Mouse (Mus musculus) limb, embryonic 10.5 days (tissue): ENCODE data around the gene Adcy6. TPM values are rescaled to one million over a fixed set of nuclear protein-coding genes. Genes with fewer than 3 reads are reported as not detected.
"Not testable (repeated sequence)": the region's sequence is repeated elsewhere in the genome, so short reads cannot be mapped to it uniquely, and the experiment has no call there.

Source experiments
- DNase-seq: peaks from one replicate; pipeline ENCODE4 v3.0.0-alpha.2; 2017; ENCODE audit warnings: low spot score
- H3K27ac ChIP-seq: fragments of 300-500 bp; sonication (generic); 2 replicates; pipeline ENCODE4 v1.5.1; 2016; ENCODE audit warnings: mild to moderate bottlenecking
- H3K27me3 ChIP-seq: fragments of 300-500 bp; sonication (generic); 2 replicates; pipeline ENCODE4 v1.6.1; 2016; ENCODE audit warnings: low read depth, mild to moderate bottlenecking; ENCODE audit not compliant: poor library complexity, severe bottlenecking
- H3K36me3 ChIP-seq: fragments of 300-500 bp; sonication (generic); 2 replicates; pipeline ENCODE4 v1.6.1; 2016; ENCODE audit warnings: mild to moderate bottlenecking, moderate library complexity
- H3K4me1 ChIP-seq: fragments of 300-500 bp; sonication (generic); 2 replicates; pipeline ENCODE4 v1.6.1; 2016
- H3K4me3 ChIP-seq: fragments of 300-500 bp; sonication (generic); 2 replicates; pipeline ENCODE4 v1.5.1; 2016; ENCODE audit warnings: mild to moderate bottlenecking, moderate library complexity
- H3K9me3 ChIP-seq: fragments of 300-500 bp; sonication (generic); replicated peaks from 2 replicates; pipeline ENCODE4 v1.6.1; 2016; ENCODE audit warnings: mild to moderate bottlenecking
- WGBS: fragments of 180-500 bp; shearing (Covaris S2); methylation state at CpG from one replicate; pipeline ENCODE4 v1.1.7; 2016; 5-methylcytosine and 5-hydroxymethylcytosine counted together
- polyA plus RNA-seq: library from polyadenylated mRNA; unstranded; fragments of >200 nt; fragmentation: Nextera tagmentation; extraction: Ambion mirVana; gene quantifications from 2 replicates; pipeline ENCODE4 v1.2.1, GENCODE M21; 2016

Gene Adcy6
- polyA plus RNA-seq, 1 experiment from 2014 or later: 16.5 TPM

DNA sequence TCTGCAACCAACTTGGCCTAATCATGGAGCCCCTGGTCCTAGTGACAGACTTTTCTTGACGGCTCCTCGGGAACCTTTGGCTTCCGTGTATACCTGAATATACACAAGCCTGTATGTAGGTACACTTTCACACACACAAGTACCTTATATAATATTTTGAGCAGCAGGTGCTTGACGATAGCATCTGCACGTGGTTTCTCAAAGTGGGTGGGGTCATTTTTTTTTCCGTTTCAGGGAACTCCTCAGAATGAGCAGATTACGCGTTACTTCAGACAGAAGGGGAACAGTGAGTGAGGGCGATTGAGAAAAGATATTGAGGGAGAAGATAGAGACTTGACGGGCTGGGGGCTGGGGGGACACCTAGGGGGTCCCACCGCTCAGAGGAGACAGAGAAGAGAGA is 22.1 kb downstream of the Adcy6 start:
- DNase-seq: no peak
- H3K27me3 ChIP-seq: no peaks in the 10 kb centered on the region
- no peaks in the 10 kb centered on the region for H3K9me3 ChIP-seq
- no peak overlapping the region for H3K27ac ChIP-seq
- peaks cover 46% of the 10 kb centered on the region for H3K36me3 ChIP-seq
- peaks cover 15% of the 10 kb centered on the region for H3K4me1 ChIP-seq
- H3K4me3 ChIP-seq: no peak overlapping the region
- WGBS: 90% methylated on average over 11 of the region's 11 CpGs

GRCm38 (mm10) chr15:98586141-98586540 is 23.7 kb downstream of the Adcy6 start:
- peaks cover 15% of the 10 kb centered on the region for H3K4me1 ChIP-seq
- H3K4me3 ChIP-seq, H3K27ac ChIP-seq, H3K9me3 ChIP-seq, H3K27me3 ChIP-seq, DNase-seq: not testable (repeated sequence)
- peaks cover 30% of the 10 kb centered on the region for H3K36me3 ChIP-seq
- WGBS: 81% methylated on average over 9 of the region's 9 CpGs

GRCm38 (mm10) chr15:98585421-98585820 is 24.5 kb downstream of the Adcy6 start:
- Histone ChIP-seq H3K36me3 (peaks cover 23% of the 10 kb centered on the region), H3K9me3 (no peaks in the 10 kb centered on the region), H3K4me1 (peaks cover 15% of the 10 kb centered on the region), H3K27ac (no peak overlapping the region), H3K27me3 (no peaks in the 10 kb centered on the region), H3K4me3 (no peak overlapping the region)
- WGBS: 36% methylated on average over 7 of the region's 7 CpGs
- no peak for DNase-seq

- H3K27me3 ChIP-seq: no peaks in the 10 kb centered on the region
- no peaks in the 10 kb centered on the region for H3K9me3 ChIP-seq
- no peak overlapping the region for H3K4me3 ChIP-seq
- no peak for DNase-seq
- no peaks in the 10 kb centered on the region for H3K36me3 ChIP-seq
- 70% methylated on average over 8 of the region's 8 CpGs for WGBS
- H3K4me1 ChIP-seq: peaks cover 15% of the 10 kb centered on the region
- 0 out of 2 replicates have a peak overlapping the region, but pooled peaks have one; percentile 19 for H3K27ac ChIP-seq
These were observed 26.9 kb downstream of the Adcy6 start for GRCm38 (mm10) chr15:98582996-98583395.

- Histone ChIP-seq H3K9me3 (no peaks in the 10 kb centered on the region), H3K4me3 (no peak overlapping the region), H3K27me3 (no peaks in the 10 kb centered on the region), H3K27ac (no peak overlapping the region), H3K36me3 (no peaks in the 10 kb centered on the region), H3K4me1 (peaks cover 15% of the 10 kb centered on the region)
- DNase-seq: no peak
- 84% methylated on average over 8 of the region's 8 CpGs for WGBS
These were observed 27.5 kb downstream of the Adcy6 start for GRCm38 (mm10) chr15:98582410-98582809.

GRCm38 (mm10) chr15:98579795-98580464 is 29.9 kb downstream of the Adcy6 start:
- H3K9me3 ChIP-seq: no peaks in the 10 kb centered on the region
- peak; percentile 79 for DNase-seq
- 38% methylated on average over 5 of the region's 5 CpGs for WGBS
- H3K36me3 ChIP-seq: no peaks in the 10 kb centered on the region
- no peak overlapping the region for H3K27ac ChIP-seq
- no peaks in the 10 kb centered on the region for H3K27me3 ChIP-seq
- no peak overlapping the region for H3K4me3 ChIP-seq
- peaks cover 4% of the 10 kb centered on the region; the same call in 1 of the 2 replicates for H3K4me1 ChIP-seq

- WGBS: 83% methylated on average over 2 of the region's 2 CpGs
- Histone ChIP-seq H3K4me3 (no peak overlapping the region), H3K27ac (no peak overlapping the region), H3K27me3 (no peaks in the 10 kb centered on the region), H3K9me3 (no peaks in the 10 kb centered on the region), H3K4me1 (no peaks in the 10 kb centered on the region), H3K36me3 (no peaks in the 10 kb centered on the region)
- no peak for DNase-seq
These were observed 30.6 kb downstream of the Adcy6 start for GRCm38 (mm10) chr15:98579310-98579709.

- Histone ChIP-seq H3K27ac (no peak overlapping the region), H3K4me1 (peaks cover 9% of the 10 kb centered on the region), H3K9me3 (no peaks in the 10 kb centered on the region), H3K27me3 (no peaks in the 10 kb centered on the region), H3K36me3 (peaks cover 5% of the 10 kb centered on the region; the same call in 1 of the 2 replicates), H3K4me3 (no peak overlapping the region)
- DNase-seq: no peak
- 73% methylated on average over 4 of the region's 4 CpGs for WGBS
These were observed 36.6 kb downstream of the Adcy6 start for GRCm38 (mm10) chr15:98573293-98573692.

- 84% methylated on average over 10 of the region's 10 CpGs for WGBS
- no peak for DNase-seq
- Histone ChIP-seq H3K36me3 (peaks cover 7% of the 10 kb centered on the region; the same call in 1 of the 2 replicates), H3K9me3 (no peaks in the 10 kb centered on the region), H3K4me3 (no peak within 1 kb of the TSS), H3K27ac (no peak within 1 kb of the TSS), H3K4me1 (peaks cover 14% of the 10 kb centered on the region), H3K27me3 (no peaks in the 10 kb centered on the region)
These were observed 38.9 kb downstream of the Adcy6 start, which contains the start of the genes Ccnt1 and 4930415O20Rik for GRCm38 (mm10) chr15:98570873-98571538. TSS of gene Ccnt1 (minus strand) at chr15:98570923. TSS of gene 4930415O20Rik (plus strand) at chr15:98571004.

DNA sequence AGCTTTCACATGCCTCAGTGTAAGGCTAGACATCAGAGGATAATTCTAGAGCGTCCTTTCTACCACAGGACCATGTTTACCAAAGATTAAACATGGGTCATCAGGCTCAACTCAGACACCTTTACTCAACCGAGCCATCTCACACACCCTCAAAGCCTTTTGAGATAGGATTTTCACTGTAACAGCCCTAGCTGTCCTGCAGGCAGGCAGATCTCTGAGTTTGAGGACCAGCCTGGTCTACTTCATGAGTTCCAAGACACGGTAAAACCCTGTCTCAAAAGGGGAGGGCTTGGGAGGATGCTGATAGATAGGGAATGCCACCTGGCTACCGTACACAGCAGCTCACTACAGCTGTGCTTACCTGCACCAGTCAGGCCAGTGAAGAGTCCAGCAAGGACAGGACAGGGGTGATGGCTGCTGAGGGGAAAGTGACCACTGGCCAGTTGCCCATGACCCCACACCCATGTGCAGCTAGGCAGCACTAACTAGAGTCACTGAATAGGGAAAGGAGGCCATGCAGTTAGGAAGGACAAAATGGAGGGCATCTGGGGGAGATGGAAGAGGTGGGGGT is 40.0 kb downstream of the Adcy6 start:
- WGBS: 88% methylated on average over 4 of the region's 4 CpGs
- Histone ChIP-seq H3K4me1 (peaks cover 23% of the 10 kb centered on the region), H3K4me3 (no peak overlapping the region), H3K9me3 (no peaks in the 10 kb centered on the region), H3K36me3 (peaks cover 18% of the 10 kb centered on the region), H3K27me3 (no peaks in the 10 kb centered on the region), H3K27ac (no peak overlapping the region)
- no peak for DNase-seq

GRCm38 (mm10) chr15:98569216-98569615 is 40.7 kb downstream of the Adcy6 start:
- Histone ChIP-seq H3K36me3 (peaks cover 24% of the 10 kb centered on the region), H3K4me3 (peak overlapping the region; percentile 80), H3K4me1 (peaks cover 23% of the 10 kb centered on the region), H3K27ac (peak overlapping the region; percentile 88), H3K27me3 (no peaks in the 10 kb centered on the region), H3K9me3 (no peaks in the 10 kb centered on the region)
- 80% methylated on average over 7 of the region's 7 CpGs for WGBS
- no peak for DNase-seq

DNA sequence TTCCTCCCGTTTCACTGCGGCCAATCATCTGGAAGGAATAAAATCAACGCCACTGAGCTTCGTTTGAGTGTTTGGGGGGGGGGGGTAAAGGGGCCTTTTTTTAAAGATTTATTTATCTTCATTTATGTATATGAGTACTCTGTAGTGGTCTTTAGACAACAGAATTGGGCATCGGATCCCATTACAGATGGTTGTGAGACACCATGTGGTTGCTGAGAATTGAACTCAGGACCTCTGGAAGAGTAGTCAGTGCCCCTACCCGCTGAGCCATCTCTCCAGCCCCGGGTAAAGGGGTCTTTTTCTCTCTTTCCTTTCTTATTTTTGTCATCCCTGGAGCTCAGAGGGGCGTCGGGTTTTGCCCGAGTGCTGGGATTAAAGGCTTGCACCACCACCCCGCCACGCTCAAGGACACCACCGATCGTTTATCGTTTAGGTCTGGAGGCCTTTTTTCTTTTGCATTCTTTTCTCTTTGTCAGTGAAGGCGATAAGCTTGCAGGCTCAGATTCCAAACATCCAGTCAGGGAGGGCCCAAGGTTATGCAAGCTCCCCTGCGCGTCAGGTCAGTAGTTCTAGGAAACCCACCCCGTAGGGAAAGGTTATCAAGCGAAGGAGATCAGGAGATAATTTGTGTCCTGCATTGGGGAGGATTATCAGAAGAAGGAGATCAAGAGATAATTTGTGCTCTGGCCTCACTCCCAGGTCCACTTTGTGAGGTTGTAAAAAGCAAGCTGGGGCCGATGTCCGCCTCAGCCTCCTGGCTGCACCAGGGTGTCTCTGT is 41.4 kb downstream of the Adcy6 start:
- WGBS: 9% methylated on average over 22 of the region's 22 CpGs
- Histone ChIP-seq H3K9me3 (no peaks in the 10 kb centered on the region), H3K27me3 (no peaks in the 10 kb centered on the region), H3K4me1 (peaks cover 23% of the 10 kb centered on the region), H3K4me3 (peak overlapping the region; percentile 80), H3K27ac (peak overlapping the region; percentile 88), H3K36me3 (peaks cover 32% of the 10 kb centered on the region)
- no peak for DNase-seq
